Mouse (Mus musculus): ENCODE data around the gene Slc13a3. TPM values are rescaled to one million over a fixed set of nuclear protein-coding genes. Genes with fewer than 3 reads are reported as not detected.

The Slc13a3 gene
- 0.25 TPM for polyA plus RNA-seq (2017; shearing (Covaris generic))

DNA sequence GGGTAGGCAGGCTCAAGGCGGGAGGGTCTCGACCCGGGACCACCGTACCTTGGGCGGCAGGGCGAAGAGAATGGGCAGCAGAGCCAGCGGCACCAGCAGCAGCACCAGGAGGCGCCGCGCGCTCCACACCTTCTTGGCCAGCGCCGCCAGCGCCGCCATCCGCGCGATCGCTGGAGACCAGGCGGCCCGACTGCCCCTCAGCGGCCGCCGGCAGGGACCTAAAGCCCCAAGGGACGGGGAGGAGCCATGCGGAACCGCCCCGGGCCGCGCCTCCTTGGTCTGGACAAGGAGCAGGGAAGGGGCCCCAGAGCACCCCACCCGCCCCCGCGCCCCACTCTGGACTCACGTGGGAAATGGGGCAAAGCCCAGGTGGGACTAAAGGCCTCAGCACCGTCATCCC is at the start of gene Slc13a3:
Slc13a3 (minus strand) TSS at position 228 of the 400 bp plus-strand sequence.

GRCm38 (mm10) chr2:165503259-165504203 is 30.5 kb upstream of the Slc13a3 start, which contains the start of gene Slc2a10:
TSS of gene Slc2a10 (plus strand) at chr2:165503787.

GRCm38 (mm10) chr2:165492648-165493553 is 19.9 kb upstream of the Slc13a3 start, which contains the start of gene Trp53rka:
TSS of gene Trp53rka (minus strand) at chr2:165493324.

DNA sequence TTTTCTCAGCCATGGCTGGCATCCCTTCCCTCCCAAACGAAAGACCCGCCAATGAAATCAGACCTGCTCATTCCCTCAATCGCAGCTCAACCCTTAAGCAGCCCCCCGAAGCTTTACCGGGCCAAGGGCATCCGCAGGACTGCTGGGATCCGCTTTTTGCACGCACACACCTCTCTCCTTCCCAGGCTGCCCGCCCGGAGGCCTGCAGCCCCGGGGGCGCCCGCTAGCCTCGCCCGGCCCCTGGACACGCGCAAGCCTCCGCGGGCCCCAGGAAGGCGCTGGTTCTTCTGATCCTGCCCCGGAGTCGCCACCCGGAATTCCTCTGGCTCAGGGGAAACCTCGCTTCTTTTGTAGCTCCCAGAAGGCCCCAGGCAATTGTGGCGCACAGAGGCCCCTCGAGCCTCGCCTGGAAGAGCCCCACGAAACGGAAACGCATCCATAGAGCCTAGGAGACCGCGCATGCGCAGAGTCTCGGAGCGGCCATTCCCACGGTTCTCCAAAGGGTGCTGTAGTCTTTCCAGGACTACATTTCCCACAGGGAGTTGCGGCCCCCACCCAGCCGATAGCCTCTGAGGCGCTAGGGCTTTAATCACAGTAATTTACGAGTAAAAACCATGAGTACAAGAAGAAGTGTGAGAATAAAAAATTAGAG is 85.1 kb downstream of the Slc13a3 start, which contains the start of gene Zfp334:
Zfp334 (minus strand) TSS at position 416 of the 652 bp plus-strand sequence.

DNA sequence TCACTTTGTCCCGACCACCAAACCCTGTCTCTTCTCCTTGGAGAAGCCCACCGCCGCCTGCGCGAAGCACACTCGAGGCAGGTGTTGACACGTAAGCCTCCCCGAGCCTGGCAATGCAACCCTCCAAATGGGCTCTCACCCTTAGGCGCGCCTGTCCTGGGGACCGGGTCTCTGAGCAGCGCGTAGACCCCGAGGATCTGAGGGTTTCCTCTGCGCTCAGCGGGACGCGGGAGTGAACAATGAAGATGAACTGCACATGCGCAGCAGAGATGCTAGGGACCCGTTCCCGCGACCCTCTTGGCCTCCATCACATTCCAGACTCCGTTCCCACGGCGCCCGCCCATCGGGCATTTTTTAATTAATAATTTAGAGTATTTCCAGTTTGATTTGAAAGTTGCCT is 104.5 kb downstream of the Slc13a3 start, which contains the start of gene Zfp663:
Zfp663 (minus strand) TSS at position 234 of the 400 bp plus-strand sequence.

Other genes starting within 250 kb of the Slc13a3 start
- gene Cdh22, start 238.4 kb downstream of the Slc13a3 start, polyA plus RNA-seq (2017; shearing (Covaris generic)): not detected
- 78.7 TPM for gene Slc35c2, start 185.4 kb downstream of the Slc13a3 start, polyA plus RNA-seq (2017; shearing (Covaris generic))
- gene Elmo2, start 146.8 kb downstream of the Slc13a3 start, polyA plus RNA-seq (2017; shearing (Covaris generic)): 54.3 TPM
- gene Zfp663, start 104.5 kb downstream of the Slc13a3 start, polyA plus RNA-seq (2017; shearing (Covaris generic)): not detected
- gene Zfp334, start 85.0 kb downstream of the Slc13a3 start, polyA plus RNA-seq (2017; shearing (Covaris generic)): not detected
- gene Ocstamp, start 72.8 kb downstream of the Slc13a3 start, polyA plus RNA-seq (2017; shearing (Covaris generic)): not detected
- 4.0 TPM for gene Trp53rka, start 20.1 kb upstream of the Slc13a3 start, polyA plus RNA-seq (2017; shearing (Covaris generic))
- not detected for gene Slc2a10, start 30.6 kb upstream of the Slc13a3 start, polyA plus RNA-seq (2017; shearing (Covaris generic))
- gene Eya2, start 121.8 kb upstream of the Slc13a3 start, polyA plus RNA-seq (2017; shearing (Covaris generic)): 23.0 TPM